Mouse (Mus musculus): Measurements from ENCODE around the gene Apaf1. TPM values are rescaled to one million over a fixed set of nuclear protein-coding genes. Genes with fewer than 3 reads are reported as not detected.

The Apaf1 gene
- polyA plus RNA-seq, 1 experiment from 2014 or later = 29.1 TPM

DNA sequence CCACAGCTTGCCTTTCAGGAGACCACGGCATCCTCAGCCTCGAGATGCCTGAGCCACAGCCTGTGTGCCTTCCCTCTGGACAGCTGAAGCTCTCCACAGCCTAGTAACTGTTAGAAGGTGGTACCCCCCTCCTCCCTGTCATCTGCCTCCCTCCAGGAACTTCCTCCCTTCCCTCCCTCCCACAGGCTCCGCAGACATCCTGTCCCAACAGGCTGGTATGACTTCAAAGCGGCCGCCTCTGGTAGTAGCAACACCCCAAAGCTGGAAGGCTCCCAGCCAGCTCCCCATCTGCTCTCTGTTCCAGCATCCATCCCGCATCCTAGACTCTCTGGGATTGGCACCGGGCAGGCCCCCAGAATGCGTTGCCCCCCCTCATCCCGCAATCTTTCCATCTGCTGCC is 115.7 kb downstream of the Apaf1 start:
- H3K4me2 ChIP-seq (ENCODE audit: low read depth, severe bottlenecking) = peak overlapping the region; percentile 5; the same call in 1 of the 2 replicates

DNA sequence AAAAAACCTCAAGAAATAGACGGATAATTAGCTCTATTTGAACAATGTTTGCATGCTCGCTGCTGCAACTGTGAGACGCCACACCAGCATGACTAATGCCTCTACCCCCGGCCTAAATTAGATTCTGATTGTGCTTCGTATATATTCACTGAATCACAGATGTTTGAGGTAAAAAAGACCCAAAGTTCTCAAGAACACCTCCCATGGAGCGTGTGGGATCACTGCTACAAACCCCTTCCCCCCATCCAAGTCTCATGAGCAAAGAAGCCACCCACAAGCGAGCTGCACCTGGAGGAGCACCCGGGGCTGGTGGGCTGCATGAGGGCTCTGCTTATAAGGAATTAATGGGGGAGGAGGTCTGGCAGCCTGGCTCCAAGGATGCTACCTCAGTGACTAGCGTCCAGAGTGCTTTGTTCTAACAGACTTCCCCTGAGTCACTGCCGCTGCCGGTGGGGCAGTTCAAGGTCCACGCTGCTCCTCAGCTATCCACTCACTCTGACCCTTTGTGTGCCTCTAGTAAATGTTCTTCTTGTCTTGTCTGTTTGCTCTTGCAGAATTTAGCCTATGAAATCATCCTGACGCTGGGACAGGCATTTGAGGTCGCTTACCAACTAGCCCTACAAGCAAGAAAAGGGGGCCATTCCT is 116.8 kb downstream of the Apaf1 start:
- no peaks in the 10 kb centered on the region for H3K9me3 ChIP-seq (ENCODE audit: control insufficient read depth, low read length)
- H3K4me2 ChIP-seq (ENCODE audit: low read depth, severe bottlenecking) = no peak overlapping the region
- H3K9ac ChIP-seq (ENCODE audit: low read length) = no peak overlapping the region
- peaks cover 18% of the 10 kb centered on the region; the same call in 1 of the 2 replicates for H3K27me3 ChIP-seq (ENCODE audit: control insufficient read depth, insufficient read depth, low read length)
- WGBS = 60% methylated on average over 14 of the region's 14 CpGs
- H3K36me3 ChIP-seq (ENCODE audit: control insufficient read depth, insufficient read depth, low read length) = no peaks in the 10 kb centered on the region
- no peak overlapping the region for H3K4me3 ChIP-seq (ENCODE audit: low read depth, low read length)
- H3K27ac ChIP-seq (replicated peaks; ENCODE audit: low read depth, low read length) = no peak overlapping the region
- H3K4me1 ChIP-seq (ENCODE audit: control insufficient read depth, insufficient read depth, low read length) = 0 out of 2 replicates have a peak, but pooled peaks cover 2% of the 10 kb centered on the region
- ATAC-seq (ENCODE audit: insufficient number of reproducible peaks, low FRiP score, low TSS enrichment, low read depth) = no peak
- DNase-seq (ENCODE audit: low spot score) = no peak

More for the DNA sequence above, 115.7 kb downstream of the Apaf1 start:
- 4% methylated on average over 9 of the region's 9 CpGs for WGBS
- 0 out of 2 replicates have a peak, but pooled peaks cover 2% of the 10 kb centered on the region for H3K4me1 ChIP-seq (ENCODE audit: control insufficient read depth, insufficient read depth, low read length)
- no peak overlapping the region for H3K9ac ChIP-seq (ENCODE audit: low read length)
- no peak overlapping the region for H3K4me3 ChIP-seq (ENCODE audit: low read depth, low read length)
- no peaks in the 10 kb centered on the region for H3K9me3 ChIP-seq (ENCODE audit: control insufficient read depth, low read length)
- H3K36me3 ChIP-seq (ENCODE audit: control insufficient read depth, insufficient read depth, low read length) = no peaks in the 10 kb centered on the region
- peaks cover 18% of the 10 kb centered on the region; the same call in 1 of the 2 replicates for H3K27me3 ChIP-seq (ENCODE audit: control insufficient read depth, insufficient read depth, low read length)
- no peak overlapping the region for H3K27ac ChIP-seq (replicated peaks; ENCODE audit: low read depth, low read length)
- DNase-seq (ENCODE audit: low spot score) = peak; percentile 32
- no peak for ATAC-seq (ENCODE audit: insufficient number of reproducible peaks, low FRiP score, low TSS enrichment, low read depth)

DNA sequence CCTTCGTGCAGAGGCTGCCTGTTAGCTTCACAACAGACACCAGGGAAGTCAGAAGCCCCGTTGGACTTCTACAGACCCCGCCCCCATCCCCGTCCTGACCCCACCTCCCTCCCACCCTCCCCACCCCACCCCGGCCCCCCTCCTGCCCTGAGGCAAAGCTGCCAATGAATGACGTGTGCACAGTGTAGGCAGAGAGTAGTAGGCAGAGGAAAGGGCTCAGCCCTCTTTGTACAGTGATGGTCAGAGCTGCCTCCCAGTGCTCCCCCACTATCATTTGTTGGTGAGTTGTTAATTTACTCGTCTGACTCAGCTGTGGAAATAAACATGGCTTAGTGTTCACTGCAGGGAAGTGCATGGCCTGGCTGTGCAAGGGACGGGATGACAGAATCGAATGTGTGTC is 118.1 kb downstream of the Apaf1 start:
- DNase-seq (ENCODE audit: low spot score) = no peak
- Histone ChIP-seq H3K36me3 (ENCODE audit: control insufficient read depth, insufficient read depth, low read length) (no peaks in the 10 kb centered on the region), H3K4me2 (ENCODE audit: low read depth, severe bottlenecking) (no peak overlapping the region), H3K9me3 (ENCODE audit: control insufficient read depth, low read length) (no peaks in the 10 kb centered on the region), H3K9ac (ENCODE audit: low read length) (no peak overlapping the region), H3K4me1 (ENCODE audit: control insufficient read depth, insufficient read depth, low read length) (0 out of 2 replicates have a peak, but pooled peaks cover 2% of the 10 kb centered on the region), H3K27me3 (ENCODE audit: control insufficient read depth, insufficient read depth, low read length) (peaks cover 15% of the 10 kb centered on the region; the same call in 1 of the 2 replicates), H3K27ac (replicated peaks; ENCODE audit: low read depth, low read length) (no peak overlapping the region), H3K4me3 (ENCODE audit: low read depth, low read length) (no peak overlapping the region)
- ATAC-seq (ENCODE audit: insufficient number of reproducible peaks, low FRiP score, low TSS enrichment, low read depth) = no peak
- 29% methylated on average over 9 of the region's 9 CpGs for WGBS

DNA sequence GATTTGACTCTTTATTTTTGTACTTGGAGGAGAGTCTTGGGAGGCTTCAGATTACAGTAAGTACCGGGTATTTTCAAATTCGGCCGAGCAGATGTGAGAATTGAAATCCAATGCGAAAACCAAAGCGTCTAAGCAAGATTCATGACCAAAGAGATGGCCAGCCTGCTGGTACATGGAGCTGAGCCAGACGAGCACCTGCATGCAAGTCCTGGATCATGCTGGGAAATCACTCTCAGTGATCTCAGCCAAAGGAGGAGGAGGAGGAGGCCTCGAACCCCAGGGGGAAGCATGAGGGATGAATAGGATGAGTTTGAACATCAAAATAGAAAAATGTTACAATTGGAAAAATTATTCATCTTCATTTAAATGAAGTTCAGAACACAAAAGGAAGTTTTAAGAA is 122.2 kb downstream of the Apaf1 start:
- Histone ChIP-seq H3K27me3 (ENCODE audit: control insufficient read depth, insufficient read depth, low read length) (no peaks in the 10 kb centered on the region), H3K36me3 (ENCODE audit: control insufficient read depth, insufficient read depth, low read length) (no peaks in the 10 kb centered on the region), H3K4me3 (ENCODE audit: low read depth, low read length) (no peak overlapping the region), H3K9me3 (ENCODE audit: control insufficient read depth, low read length) (no peaks in the 10 kb centered on the region), H3K4me1 (ENCODE audit: control insufficient read depth, insufficient read depth, low read length) (no peaks in the 10 kb centered on the region), H3K9ac (ENCODE audit: low read length) (no peak overlapping the region), H3K4me2 (ENCODE audit: low read depth, severe bottlenecking) (no peak overlapping the region), H3K27ac (replicated peaks; ENCODE audit: low read depth, low read length) (no peak overlapping the region)
- DNase-seq (ENCODE audit: low spot score) (no peak), ATAC-seq (ENCODE audit: insufficient number of reproducible peaks, low FRiP score, low TSS enrichment, low read depth) (no peak)
- WGBS = 83% methylated on average over 7 of the region's 7 CpGs

DNA sequence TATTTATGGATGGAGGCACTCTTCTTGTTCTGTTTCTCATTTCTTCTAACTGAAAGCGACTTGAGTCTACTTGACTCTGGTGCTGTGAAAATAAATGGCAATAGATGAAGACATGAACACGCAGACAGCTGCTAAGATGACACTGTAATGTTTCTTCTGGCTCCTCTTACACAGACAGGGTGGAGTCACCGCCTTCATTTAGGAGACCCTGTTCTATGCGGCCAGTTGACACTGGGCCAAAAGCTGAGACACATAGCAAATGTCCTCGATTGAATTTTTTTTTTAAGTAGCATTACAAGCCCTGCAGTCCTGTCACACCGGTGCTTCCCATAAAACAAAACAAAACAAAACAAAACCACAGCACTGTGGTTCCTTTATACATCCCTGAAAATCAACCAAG is 128.7 kb downstream of the Apaf1 start:
- H3K4me3 ChIP-seq (ENCODE audit: low read depth, low read length) = no peak overlapping the region

DNA sequence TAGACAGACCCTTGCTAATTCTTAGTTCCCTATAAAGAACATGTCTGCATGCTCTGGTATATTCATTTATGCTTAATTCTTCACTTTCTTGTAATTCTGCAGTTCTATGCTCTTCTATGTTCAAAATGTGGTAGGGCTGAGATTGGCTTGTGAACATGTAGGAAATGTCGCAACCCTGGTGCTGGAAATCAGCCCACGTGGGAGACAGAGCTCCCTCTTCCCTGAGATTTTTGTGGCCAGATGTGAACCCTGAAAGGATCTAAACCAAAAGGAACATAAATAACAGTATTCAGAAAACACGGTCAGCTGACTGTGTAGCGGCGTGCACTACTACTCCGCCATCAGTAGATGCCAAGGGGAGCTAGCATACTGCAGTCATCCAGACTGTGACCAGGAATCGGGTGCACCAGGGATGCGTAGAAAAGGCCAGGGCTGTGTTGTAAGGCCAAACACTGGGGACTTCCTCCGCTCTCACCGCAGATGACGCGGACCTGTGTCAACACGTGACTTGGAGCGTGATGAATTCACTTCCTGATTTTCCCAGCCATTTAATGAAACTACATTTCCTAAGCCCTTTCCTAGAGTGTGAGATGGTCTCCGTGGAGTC is 129.4 kb downstream of the Apaf1 start:
- Histone ChIP-seq H3K27me3 (ENCODE audit: control insufficient read depth, insufficient read depth, low read length) (no peaks in the 10 kb centered on the region), H3K36me3 (ENCODE audit: control insufficient read depth, insufficient read depth, low read length) (no peaks in the 10 kb centered on the region), H3K27ac (replicated peaks; ENCODE audit: low read depth, low read length) (no peak overlapping the region), H3K9me3 (ENCODE audit: control insufficient read depth, low read length) (no peaks in the 10 kb centered on the region), H3K9ac (ENCODE audit: low read length) (no peak overlapping the region), H3K4me3 (ENCODE audit: low read depth, low read length) (no peak overlapping the region), H3K4me1 (ENCODE audit: control insufficient read depth, insufficient read depth, low read length) (no peaks in the 10 kb centered on the region), H3K4me2 (ENCODE audit: low read depth, severe bottlenecking) (no peak overlapping the region)
- WGBS = 91% methylated on average over 15 of the region's 15 CpGs
- DNase-seq (ENCODE audit: low spot score) = no peak
- no peak for ATAC-seq (ENCODE audit: insufficient number of reproducible peaks, low FRiP score, low TSS enrichment, low read depth)

More for the DNA sequence above, 128.7 kb downstream of the Apaf1 start:
- DNase-seq (ENCODE audit: low spot score) (no peak), ATAC-seq (ENCODE audit: insufficient number of reproducible peaks, low FRiP score, low TSS enrichment, low read depth) (no peak)
- H3K9ac ChIP-seq (ENCODE audit: low read length) = no peak overlapping the region
- H3K4me1 ChIP-seq (ENCODE audit: control insufficient read depth, insufficient read depth, low read length) = no peaks in the 10 kb centered on the region
- no peaks in the 10 kb centered on the region for H3K36me3 ChIP-seq (ENCODE audit: control insufficient read depth, insufficient read depth, low read length)
- 87% methylated on average over 6 of the region's 6 CpGs for WGBS
- H3K4me2 ChIP-seq (ENCODE audit: low read depth, severe bottlenecking) = no peak overlapping the region
- no peaks in the 10 kb centered on the region for H3K27me3 ChIP-seq (ENCODE audit: control insufficient read depth, insufficient read depth, low read length)
- no peaks in the 10 kb centered on the region for H3K9me3 ChIP-seq (ENCODE audit: control insufficient read depth, low read length)
- no peak overlapping the region for H3K27ac ChIP-seq (replicated peaks; ENCODE audit: low read depth, low read length)

DNA sequence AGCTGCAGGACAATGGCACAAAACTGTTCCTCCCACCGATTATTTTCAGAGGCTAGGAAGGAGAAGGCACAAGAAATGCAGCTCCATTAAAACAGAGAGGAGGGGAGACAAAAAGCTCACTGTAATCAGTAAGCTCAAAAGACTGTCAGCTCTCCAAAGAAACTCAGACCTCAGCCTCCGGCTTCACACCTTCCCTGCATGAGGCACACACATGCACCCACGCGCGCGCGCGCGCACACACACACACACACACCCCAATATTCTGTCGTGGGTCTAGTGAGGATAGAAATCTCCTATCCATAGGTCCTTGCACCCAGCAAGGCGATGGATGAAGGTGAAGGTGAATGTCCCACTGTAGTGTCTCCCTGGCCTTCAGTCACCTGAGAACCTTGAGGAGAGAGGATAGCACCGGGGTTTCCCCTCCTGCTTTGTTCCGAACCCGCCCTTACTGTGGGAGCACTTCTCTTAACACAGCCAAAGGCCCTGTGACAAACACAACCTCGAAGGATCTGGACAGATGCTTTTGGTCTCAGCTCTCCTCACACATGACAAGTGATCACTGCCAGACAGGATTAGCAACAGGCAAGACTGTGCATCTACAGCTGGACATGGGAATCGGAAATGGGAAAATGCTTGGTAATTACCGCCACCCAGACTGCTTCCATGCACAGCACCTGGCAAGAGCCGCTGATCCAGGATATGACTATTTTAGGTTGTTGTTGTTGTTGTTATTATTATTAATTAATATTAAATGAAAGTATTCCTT is 134.8 kb downstream of the Apaf1 start:
- Histone ChIP-seq H3K4me2 (ENCODE audit: low read depth, severe bottlenecking) (no peak overlapping the region), H3K4me3 (ENCODE audit: low read depth, low read length) (no peak overlapping the region), H3K9ac (ENCODE audit: low read length) (no peak overlapping the region), H3K27me3 (ENCODE audit: control insufficient read depth, insufficient read depth, low read length) (no peaks in the 10 kb centered on the region), H3K36me3 (ENCODE audit: control insufficient read depth, insufficient read depth, low read length) (no peaks in the 10 kb centered on the region), H3K9me3 (ENCODE audit: control insufficient read depth, low read length) (no peaks in the 10 kb centered on the region), H3K4me1 (ENCODE audit: control insufficient read depth, insufficient read depth, low read length) (no peaks in the 10 kb centered on the region), H3K27ac (replicated peaks; ENCODE audit: low read depth, low read length) (no peak overlapping the region)
- DNase-seq (ENCODE audit: low spot score) (no peak), ATAC-seq (ENCODE audit: insufficient number of reproducible peaks, low FRiP score, low TSS enrichment, low read depth) (no peak)
- 92% methylated on average over 18 of the region's 18 CpGs for WGBS

DNA sequence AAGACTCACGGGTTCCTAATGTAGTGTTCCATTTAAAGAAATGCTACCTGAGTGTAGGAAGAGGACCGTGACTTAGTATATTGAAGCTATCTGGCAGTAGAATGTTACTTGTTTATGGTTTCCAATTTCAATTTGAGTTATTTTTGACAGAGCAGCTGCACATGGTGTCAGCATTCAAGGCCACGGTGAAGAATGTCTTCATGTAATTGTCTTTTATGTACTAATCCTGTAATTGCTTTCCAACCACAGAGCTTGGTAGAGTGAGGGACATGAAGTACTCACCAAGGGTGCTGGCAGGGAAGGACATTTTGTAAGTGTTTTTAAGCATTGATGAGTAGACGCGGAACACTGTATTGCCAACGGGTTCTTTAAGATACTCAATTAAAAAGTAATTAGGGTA is 135.5 kb downstream of the Apaf1 start:
- ATAC-seq (ENCODE audit: insufficient number of reproducible peaks, low FRiP score, low TSS enrichment, low read depth) = no peak
- Histone ChIP-seq H3K9me3 (ENCODE audit: control insufficient read depth, low read length) (no peaks in the 10 kb centered on the region), H3K4me1 (ENCODE audit: control insufficient read depth, insufficient read depth, low read length) (no peaks in the 10 kb centered on the region), H3K4me2 (ENCODE audit: low read depth, severe bottlenecking) (no peak overlapping the region), H3K9ac (ENCODE audit: low read length) (no peak overlapping the region), H3K4me3 (ENCODE audit: low read depth, low read length) (no peak overlapping the region), H3K36me3 (ENCODE audit: control insufficient read depth, insufficient read depth, low read length) (no peaks in the 10 kb centered on the region), H3K27me3 (ENCODE audit: control insufficient read depth, insufficient read depth, low read length) (no peaks in the 10 kb centered on the region), H3K27ac (replicated peaks; ENCODE audit: low read depth, low read length) (no peak overlapping the region)
- DNase-seq (ENCODE audit: low spot score) = no peak
- 87% methylated on average over 6 of the region's 6 CpGs for WGBS

All from limb, embryonic 11.5 days (tissue).